Mouse (Mus musculus): ENCODE measurements at regions not wholly inside any gene's neighbourhood (a gene's known extent, or its start where the extent isn't known, plus 50 kb on each side); places are given as distances from the start of the nearest gene placed in this dataset.
A peak's percentile ranks its signal among the peaks of the same experiment; 100 is the strongest.

- DNase-seq (ENCODE audit: low spot score): no peak
Measured at GRCm38 (mm10) chr3:132484814-132485213, 144.8 kb upstream of the Gimd1 start.

GRCm38 (mm10) chr3:132485553-132485952 lies 144.1 kb upstream of the Gimd1 start:
- no peak for DNase-seq (ENCODE audit: low spot score)

- peak; percentile 54 for DNase-seq (ENCODE audit: low spot score)
Measured at GRCm38 (mm10) chr3:132506095-132506494, 123.5 kb upstream of the Gimd1 start.

- no peak for DNase-seq (ENCODE audit: low spot score)
Measured at GRCm38 (mm10) chr3:132510240-132510639, 119.4 kb upstream of the Gimd1 start.

- DNase-seq (ENCODE audit: low spot score): no peak
Measured at GRCm38 (mm10) chr3:132512526-132513102, 117.0 kb upstream of the Gimd1 start.

GRCm38 (mm10) chr3:132533323-132533904 lies 96.2 kb upstream of the Gimd1 start:
- no peak for DNase-seq (ENCODE audit: low spot score)

GRCm38 (mm10) chr3:132539780-132540658 lies 89.6 kb upstream of the Gimd1 start:
- no peak for DNase-seq (ENCODE audit: low spot score)

GRCm38 (mm10) chr3:132551238-132551808 lies 78.3 kb upstream of the Gimd1 start:
- DNase-seq (ENCODE audit: low spot score): no peak

GRCm38 (mm10) chr3:132565755-132566154 lies 63.9 kb upstream of the Gimd1 start:
- DNase-seq (ENCODE audit: low spot score): no peak

- DNase-seq (ENCODE audit: low spot score): no peak
Measured at GRCm38 (mm10) chr3:132566301-132566700, 63.3 kb upstream of the Gimd1 start.

All from urinary bladder, postnatal 14 days (tissue).